Mouse (Mus musculus): Measurements from ENCODE around the gene Gm4133. TPM values are rescaled to one million over a fixed set of nuclear protein-coding genes. Genes with fewer than 3 reads are reported as not detected.
"Not testable (repeated sequence)": the region's sequence is repeated elsewhere in the genome, so short reads cannot be mapped to it uniquely, and the experiment has no call there.

The Gm4133 gene
- not detected for total RNA-seq (2021)
- long read RNA-seq, experiment 1: 0 reads
- long read RNA-seq, experiment 2: 0 reads

- not testable (repeated sequence) for DNase-seq (ENCODE audit: low spot score in 2 of 2)
These were observed at the start of gene Gm4133 for GRCm38 (mm10) chr7:20333965-20334364. Gene Gm4133, minus strand, starts transcription at chr7:20334065.

GRCm38 (mm10) chr7:20375310-20375709, 41.4 kb upstream of the Gm4133 start, which contains the start of gene Gm5728:
Gene Gm5728, minus strand, starts transcription at chr7:20375410.
- not testable (repeated sequence) for DNase-seq (ENCODE audit: low spot score in 2 of 2)

Other genes starting within 250 kb of the Gm4133 start
- not detected for gene Vmn1r91, start 234.4 kb downstream of the Gm4133 start, total RNA-seq (2021)
- not detected for gene Gm16442, start 211.5 kb downstream of the Gm4133 start, total RNA-seq (2021)
- gene Vmn1r93, start 195.0 kb downstream of the Gm4133 start, total RNA-seq (2021): not detected
- not detected for gene Vmn1r94, start 165.7 kb downstream of the Gm4133 start, total RNA-seq (2021)
- gene Vmn1r95, start 140.4 kb downstream of the Gm4133 start, total RNA-seq (2021): not detected
- gene Gm6164, start 128.5 kb downstream of the Gm4133 start, total RNA-seq (2021): not detected
- not detected for gene Gm4498, start 100.2 kb downstream of the Gm4133 start, total RNA-seq (2021)
- not detected for gene Gm5890, start 71.2 kb downstream of the Gm4133 start, total RNA-seq (2021)
- not detected for gene Gm5728, start 41.3 kb upstream of the Gm4133 start, total RNA-seq (2021)
- gene Vmn1r100, start 83.9 kb upstream of the Gm4133 start, total RNA-seq (2021): not detected
- not detected for gene Vmn1r101, start 108.5 kb upstream of the Gm4133 start, total RNA-seq (2021)
- gene Gm10670, start 140.9 kb upstream of the Gm4133 start, total RNA-seq (2021): not detected
- not detected for gene Vmn1r103, start 176.5 kb upstream of the Gm4133 start, total RNA-seq (2021)
- not detected for gene Vmn1r104, start 199.8 kb upstream of the Gm4133 start, total RNA-seq (2021)
- gene Gm5726, start 211.7 kb upstream of the Gm4133 start, total RNA-seq (2021): not detected
- gene Gm4141, start 242.2 kb upstream of the Gm4133 start, total RNA-seq (2021): not detected